Mouse (Mus musculus): Measurements from ENCODE around the gene Fbln7. TPM values are rescaled to one million over a fixed set of nuclear protein-coding genes. Genes with fewer than 3 reads are reported as not detected.
A peak's percentile ranks its signal among the peaks of the same experiment; 100 is the strongest.

Fbln7 gene
- polyA plus RNA-seq, 1 experiment, result 0.69 TPM

DNA sequence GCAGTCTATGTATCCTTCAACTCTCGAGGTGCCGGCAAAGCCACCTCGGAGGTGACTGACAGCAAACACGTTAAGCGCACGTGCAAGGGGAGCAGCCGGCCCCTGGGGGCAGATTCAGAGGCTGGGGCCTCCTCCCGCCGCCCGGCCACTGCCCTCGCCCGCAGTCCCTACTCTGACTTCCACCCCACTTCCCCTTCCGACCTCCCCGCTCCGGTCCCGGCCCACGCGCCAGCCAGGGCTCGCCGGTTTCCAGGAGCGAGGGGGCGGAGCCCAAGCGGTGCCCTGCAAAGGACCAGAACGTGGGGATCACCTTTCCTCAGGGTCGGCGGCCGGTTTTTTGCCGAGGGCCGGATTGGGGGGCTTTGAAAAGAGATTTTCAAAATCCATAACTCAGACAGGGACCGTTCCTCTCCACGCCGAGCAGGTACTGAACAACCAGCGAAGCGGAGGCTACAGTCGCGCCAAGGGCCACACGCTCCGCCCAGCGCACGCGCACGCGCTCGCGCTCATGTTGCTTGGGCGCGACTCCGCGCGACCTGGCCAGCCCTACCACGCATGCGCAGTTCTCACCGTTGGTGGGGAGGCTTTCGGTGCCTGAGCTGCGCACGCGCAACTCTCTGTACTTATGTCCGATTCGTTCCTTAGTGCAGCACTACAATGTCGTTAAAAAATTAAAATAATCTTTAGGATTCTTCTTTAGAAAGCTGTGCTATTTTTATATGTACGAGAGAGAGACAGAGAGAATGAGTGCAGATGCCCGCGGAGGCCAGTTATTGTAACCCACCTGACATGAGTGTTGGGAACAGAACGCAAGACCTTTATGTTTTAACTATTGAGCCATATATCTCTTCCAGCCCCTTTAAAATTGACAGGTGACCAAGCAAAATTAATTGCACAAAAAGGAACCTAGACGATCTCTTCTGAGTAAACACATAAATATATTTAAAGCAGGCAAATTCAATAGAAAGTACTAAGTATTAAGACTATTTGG lies 81.1 kb downstream of the Fbln7 start, which contains the start of gene Zc3h8:
Gene Zc3h8 (minus strand): TSS at position 540 of the 991 bp plus-strand sequence.
- TF ChIP-seq CTCF (IDR thresholded peaks at IDR 0.05; ENCODE audit: borderline replicate concordance, control insufficient read depth, extremely low read depth, insufficient read depth, low read length, poor library complexity) (no peak), POLR2A (IDR thresholded peaks at IDR 0.05; ENCODE audit: control insufficient read depth, extremely low read depth, insufficient read depth, low read length, poor library complexity) (peak; percentile 81)
- 1% methylated on average over 65 of the region's 65 CpGs for WGBS
- Histone ChIP-seq H3K27ac (ENCODE audit: control insufficient read depth, insufficient read depth, low read length) (peak within 1 kb of the TSS; percentile 29; the same call in 1 of the 2 replicates), H3K4me1 (replicated peaks; ENCODE audit: control insufficient read depth, insufficient read depth, low read length) (no peaks in the 10 kb centered on the region), H3K36me3 (ENCODE audit: control insufficient read depth, insufficient read depth, low read length) (no peaks in the 10 kb centered on the region), H3K4me3 (ENCODE audit: control insufficient read depth, insufficient read depth, low read length) (peak within 1 kb of the TSS; percentile 72), H3K27me3 (ENCODE audit: control insufficient read depth, insufficient read depth, low read length) (no peaks in the 10 kb centered on the region)
- DNase-seq, result peak; percentile 97

Other genes starting within 250 kb of the Fbln7 start
- 71.4 and 93.6 TPM in 2 replicates for gene Anapc1, start 175.6 kb upstream of the Fbln7 start, polyA plus RNA-seq (2012; rRNA removed)
- gene Mertk, start 164.0 kb upstream of the Fbln7 start, polyA plus RNA-seq (2012; rRNA removed), result 3.0 and 3.3 TPM in 2 replicates
- 16.2 and 18.3 TPM in 2 replicates for gene Tmem87b, start 44.9 kb upstream of the Fbln7 start, polyA plus RNA-seq (2012; rRNA removed)
- gene Zc3h8, start 81.1 kb downstream of the Fbln7 start, polyA plus RNA-seq (2012; rRNA removed), result 1.6 and 1.7 TPM in 2 replicates
- 2.5 and 2.6 TPM in 2 replicates for gene Zc3h6, start 104.4 kb downstream of the Fbln7 start, polyA plus RNA-seq (2012; rRNA removed)
- 5.9 and 6.4 TPM in 2 replicates for gene Gm10762, start 104.7 kb downstream of the Fbln7 start, polyA plus RNA-seq (2012; rRNA removed)
- gene Vinac1, start 185.2 kb downstream of the Fbln7 start, polyA plus RNA-seq (2012; rRNA removed), result 0.16 and 0.45 TPM in 2 replicates
- 6.4 and 6.7 TPM in 2 replicates for gene Ttl, start 203.0 kb downstream of the Fbln7 start, polyA plus RNA-seq (2012; rRNA removed)
- 24.2 and 28.0 TPM in 2 replicates for gene Polr1b, start 238.0 kb downstream of the Fbln7 start, polyA plus RNA-seq (2012; rRNA removed)

Measured in thymus, adult 2 months (tissue).